Mouse (Mus musculus) intestine, postnatal 0 days (tissue): ENCODE results near the gene Mast1. TPM values are rescaled to one million over a fixed set of nuclear protein-coding genes. Genes with fewer than 3 reads are reported as not detected.

Source experiments
- ATAC-seq: fragments of 200-750 bp; cut with Nextera tagmentation; 2 replicates; pipeline ENCODE4 v1.8.0; 2017; ENCODE audit warnings: mild to moderate bottlenecking, moderate TSS enrichment, moderate library complexity
- H3K27ac ChIP-seq: fragments of 300-500 bp; sonication (generic); 2 replicates; pipeline ENCODE4 v1.5.1; 2014; ENCODE audit warnings: mild to moderate bottlenecking, low read depth, low read length, moderate library complexity
- H3K27me3 ChIP-seq: fragments of 300-500 bp; sonication (generic); replicated peaks from 2 replicates; pipeline ENCODE4 v1.6.1; 2014; ENCODE audit warnings: low read length, mixed read lengths; ENCODE audit not compliant: control insufficient read depth, insufficient read depth
- H3K36me3 ChIP-seq: fragments of 300-500 bp; sonication (generic); 2 replicates; pipeline ENCODE4 v1.6.1; 2014; ENCODE audit warnings: mild to moderate bottlenecking, moderate library complexity; ENCODE audit not compliant: control insufficient read depth, insufficient read depth
- H3K4me1 ChIP-seq: fragments of 300-500 bp; sonication (generic); replicated peaks from 2 replicates; pipeline ENCODE4 v1.6.1; 2014; ENCODE audit warnings: antibody characterized with exemption, low read length, mixed read lengths; ENCODE audit not compliant: control insufficient read depth, insufficient read depth
- H3K4me2 ChIP-seq: fragments of 300-500 bp; sonication (generic); replicated peaks from 2 replicates; pipeline ENCODE4 v1.6.1; 2014; ENCODE audit warnings: low read depth, mild to moderate bottlenecking, moderate library complexity
- H3K4me3 ChIP-seq: fragments of 300-500 bp; sonication (generic); 2 replicates; pipeline ENCODE4 v1.5.1; 2014; ENCODE audit warnings: low read depth, low read length
- H3K9ac ChIP-seq: fragments of 300-500 bp; sonication (generic); 2 replicates; pipeline ENCODE4 v1.6.1; 2014; ENCODE audit warnings: mild to moderate bottlenecking, low read depth, low read length
- H3K9me3 ChIP-seq: fragments of 300-500 bp; sonication (generic); 2 replicates; pipeline ENCODE4 v1.6.1; 2016; ENCODE audit warnings: mixed run types; ENCODE audit not compliant: control insufficient read depth
- CTCF ChIP-seq: sonication (generic); IDR thresholded peaks from 2 replicates; pipeline ENCODE4 v1.5.1; 2016; ENCODE audit warnings: low read depth, mild to moderate bottlenecking, control low read depth, antibody characterized with exemption, moderate library complexity
- WGBS: fragments of 180-500 bp; shearing (Covaris S2); extraction: QIAGEN DNeasy Blood & Tissue Kit; methylation state at CpG from one replicate; pipeline ENCODE4 v1.1.7; 2014; 5-methylcytosine and 5-hydroxymethylcytosine counted together
- polyA plus RNA-seq: library from polyadenylated mRNA; unstranded; fragments of >200 nt; fragmentation: Nextera tagmentation; extraction: Ambion mirVana; gene quantifications from 2 replicates; pipeline ENCODE4 v1.2.1, GENCODE M21; 2015

Gene Mast1
- polyA plus RNA-seq, 1 experiment from 2014 or later = 1.1 TPM

DNA sequence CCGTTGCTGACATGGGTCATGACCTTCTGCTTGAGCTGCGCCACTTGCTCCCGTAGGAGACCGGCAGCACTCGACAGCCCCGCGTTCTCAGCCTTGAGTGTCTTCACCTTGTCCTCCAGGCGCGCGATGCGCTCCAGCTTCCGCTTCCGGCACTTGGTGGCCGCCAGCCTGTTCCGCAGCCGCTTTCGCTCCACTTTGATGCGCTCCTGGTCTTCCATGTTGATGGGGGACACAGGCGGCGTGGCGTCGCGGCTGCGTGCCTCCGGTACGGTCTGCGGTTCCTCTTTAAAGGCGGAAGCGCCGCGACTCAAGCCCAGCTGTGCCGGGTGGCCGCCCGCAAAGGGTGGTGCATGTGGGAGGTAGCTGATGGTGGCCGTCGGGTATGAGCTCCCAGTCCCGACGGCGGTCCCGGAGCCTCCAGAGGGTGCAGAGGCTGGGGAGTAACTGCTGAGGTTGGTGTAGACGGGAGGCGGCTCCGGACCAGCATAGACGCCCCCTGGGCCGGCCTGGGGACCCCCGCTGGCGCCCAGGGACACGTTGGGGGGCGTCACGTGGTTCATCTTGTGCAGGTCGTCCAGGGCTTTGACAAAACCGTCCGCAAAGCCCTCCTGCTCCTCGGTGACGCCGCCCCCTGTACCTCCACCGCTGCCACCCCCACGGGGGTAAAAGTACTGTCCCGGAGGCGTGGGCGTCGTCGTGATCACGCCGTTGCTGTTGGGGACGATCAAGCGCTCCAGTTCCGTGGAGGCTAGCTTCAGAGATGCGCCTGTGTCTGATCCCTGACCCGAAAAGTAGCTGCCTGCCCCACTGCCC is 40.5 kb upstream of the Mast1 start:
- peaks cover 6% of the 10 kb centered on the region for H3K36me3 ChIP-seq
- H3K27ac ChIP-seq = peak overlapping the region; percentile 97
- H3K4me2 ChIP-seq = peak overlapping the region; percentile 96
- H3K4me3 ChIP-seq = peak overlapping the region; percentile 80
- ATAC-seq = no peak
- peaks cover 30% of the 10 kb centered on the region for H3K4me1 ChIP-seq
- WGBS = under 1% methylated on average over 70 of the region's 70 CpGs
- peak; percentile 19; the same call in 1 of the 2 replicates for TF ChIP-seq CTCF
- H3K9me3 ChIP-seq = no peaks in the 10 kb centered on the region
- H3K27me3 ChIP-seq = no peaks in the 10 kb centered on the region
- H3K9ac ChIP-seq = peak overlapping the region; percentile 87

DNA sequence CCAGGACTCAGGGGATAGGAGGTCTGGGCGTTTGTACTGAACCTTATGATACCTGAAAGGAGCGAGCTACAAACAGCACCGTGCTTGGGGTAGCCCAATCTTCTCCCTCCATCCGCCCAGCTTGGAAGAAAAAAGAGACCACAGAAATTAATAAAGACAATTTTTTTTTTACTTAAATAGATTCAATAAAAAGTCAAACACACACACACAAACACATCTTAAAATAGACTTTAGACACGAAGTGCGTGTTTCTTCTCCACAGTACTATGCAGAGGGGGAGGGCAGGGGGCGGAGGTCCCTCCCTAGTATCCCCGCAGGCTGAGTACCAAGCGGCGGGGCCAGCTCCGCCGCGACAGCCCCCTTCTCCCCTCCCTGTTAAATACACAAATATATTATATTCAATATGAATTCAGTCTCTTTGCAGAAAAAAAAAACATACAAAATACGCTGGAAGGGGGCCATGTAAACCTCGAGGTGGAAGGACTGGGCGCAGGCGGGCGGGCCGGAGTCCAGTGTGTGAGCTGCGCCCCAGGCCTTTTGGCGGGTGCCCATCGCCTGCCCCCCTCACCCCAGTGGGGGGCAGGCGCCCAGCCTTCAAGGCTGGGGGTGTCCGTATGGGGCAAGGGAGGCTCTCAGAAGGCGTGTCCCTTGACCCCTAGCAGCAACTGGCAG is 39.7 kb upstream of the Mast1 start:
- no peak for TF ChIP-seq CTCF
- H3K36me3 ChIP-seq = peaks cover 13% of the 10 kb centered on the region
- H3K4me2 ChIP-seq = peak overlapping the region; percentile 96
- no peaks in the 10 kb centered on the region for H3K9me3 ChIP-seq
- H3K9ac ChIP-seq = peak overlapping the region; percentile 87
- peak overlapping the region; percentile 97 for H3K27ac ChIP-seq
- H3K4me3 ChIP-seq = peak overlapping the region; percentile 80
- H3K4me1 ChIP-seq = peaks cover 25% of the 10 kb centered on the region
- no peak for ATAC-seq
- no peaks in the 10 kb centered on the region for H3K27me3 ChIP-seq
- under 1% methylated on average over 25 of the region's 25 CpGs for WGBS

DNA sequence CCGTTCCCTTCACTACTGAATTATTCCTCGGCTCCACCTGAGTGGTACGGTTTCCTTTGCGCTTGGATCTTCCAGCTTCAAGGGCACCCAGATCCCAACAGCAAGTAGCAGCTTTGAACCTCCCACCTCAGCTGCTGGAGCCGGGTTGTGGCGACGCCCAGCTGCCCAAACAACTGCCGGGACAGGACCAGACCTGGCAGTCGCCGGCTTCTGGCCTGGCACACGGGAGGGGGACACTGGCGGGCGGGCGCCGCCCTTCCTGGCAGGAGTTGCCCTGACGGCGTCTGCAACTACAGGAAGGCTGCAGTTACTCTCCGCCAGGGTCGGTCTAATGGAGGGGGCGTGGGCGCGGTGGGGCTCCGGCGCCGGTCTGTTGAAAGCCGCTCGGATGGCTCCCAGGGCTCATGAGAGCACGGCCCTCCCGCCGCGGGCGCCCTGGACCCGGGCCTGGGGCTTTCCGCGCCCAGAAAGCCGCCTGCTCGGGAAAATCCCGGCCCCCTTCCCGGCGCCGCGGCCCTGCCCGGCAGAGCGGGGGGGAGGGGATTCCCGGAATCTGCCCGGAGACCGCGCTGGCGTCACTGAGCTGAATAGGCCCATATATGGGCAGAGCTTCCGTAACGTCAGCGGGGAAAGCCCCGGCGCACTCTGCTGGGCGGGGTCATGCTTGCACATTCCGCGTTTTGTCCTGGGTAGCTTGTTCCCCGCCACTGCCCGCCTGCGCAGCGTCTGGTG is 39.0 kb upstream of the Mast1 start:
- peak; percentile 65 for ATAC-seq
- TF ChIP-seq CTCF = no peak
- Histone ChIP-seq H3K4me1 (peaks cover 18% of the 10 kb centered on the region), H3K27me3 (no peaks in the 10 kb centered on the region), H3K4me2 (peak overlapping the region; percentile 96), H3K27ac (peak overlapping the region; percentile 97), H3K36me3 (peaks cover 20% of the 10 kb centered on the region), H3K9ac (peak overlapping the region; percentile 87), H3K4me3 (peak overlapping the region; percentile 80), H3K9me3 (no peaks in the 10 kb centered on the region)
- 1% methylated on average over 55 of the region's 61 CpGs for WGBS

DNA sequence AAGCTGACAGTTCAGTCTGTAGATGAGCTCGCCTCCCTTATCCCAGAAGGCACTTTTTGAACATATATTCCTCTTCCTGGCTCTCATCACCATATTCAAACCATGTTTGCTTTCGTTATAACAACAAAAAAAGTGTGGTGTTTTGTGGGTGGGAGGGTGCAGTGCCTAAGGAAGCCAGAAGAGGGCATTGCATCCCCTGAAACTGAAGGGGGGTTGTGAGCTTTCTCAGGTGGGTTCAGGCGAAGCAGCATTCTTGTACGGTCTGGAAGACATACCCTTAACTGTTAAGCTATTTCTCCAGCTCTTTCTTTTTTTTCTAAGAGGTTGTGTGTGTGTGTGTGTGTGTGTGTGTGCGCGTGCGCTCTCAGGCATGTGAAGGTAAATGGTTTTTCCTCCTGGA is 38.3 kb upstream of the Mast1 start:
- 37% methylated on average over 7 of the region's 7 CpGs for WGBS
- peak overlapping the region; percentile 96 for H3K4me2 ChIP-seq
- peak overlapping the region; percentile 80 for H3K4me3 ChIP-seq
- no peaks in the 10 kb centered on the region for H3K27me3 ChIP-seq
- ATAC-seq = no peak
- H3K9me3 ChIP-seq = no peaks in the 10 kb centered on the region
- TF ChIP-seq CTCF = peak; percentile 92
- peaks cover 12% of the 10 kb centered on the region; the same call in 1 of the 2 replicates for H3K4me1 ChIP-seq
- peak overlapping the region; percentile 97 for H3K27ac ChIP-seq
- peaks cover 27% of the 10 kb centered on the region for H3K36me3 ChIP-seq
- H3K9ac ChIP-seq = no peak overlapping the region

DNA sequence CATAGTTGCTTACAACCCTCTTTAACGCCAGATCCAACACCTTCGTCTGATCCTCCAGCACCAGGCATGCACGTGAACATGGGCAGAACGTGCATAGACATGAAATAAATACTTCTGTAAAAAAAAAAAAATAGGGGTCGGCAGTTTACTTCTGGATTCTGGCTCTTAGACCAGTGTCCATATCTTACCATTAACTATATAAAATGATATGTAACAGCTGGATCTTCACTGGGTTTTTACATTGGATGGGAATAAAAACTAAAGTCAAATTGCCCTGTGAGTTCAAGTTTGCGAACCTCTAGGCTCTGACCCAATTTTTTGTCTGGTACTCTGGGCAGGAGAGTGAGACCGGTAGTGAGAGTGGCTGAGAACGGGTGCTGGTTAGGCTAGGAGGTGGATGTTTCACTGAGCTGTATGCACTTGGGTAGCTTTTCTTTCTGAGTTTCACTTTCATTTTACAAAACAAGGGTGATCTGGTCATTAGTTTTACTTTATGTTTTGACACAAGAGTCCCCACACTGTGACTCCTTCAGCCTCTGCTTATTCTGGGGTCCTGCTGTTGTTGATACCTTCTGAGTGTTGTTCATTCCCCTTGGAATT is 37.5 kb upstream of the Mast1 start:
- TF ChIP-seq CTCF = no peak
- Histone ChIP-seq H3K36me3 (peaks cover 27% of the 10 kb centered on the region), H3K9me3 (no peaks in the 10 kb centered on the region), H3K4me1 (0 out of 2 replicates have a peak, but pooled peaks cover 8% of the 10 kb centered on the region), H3K9ac (no peak overlapping the region), H3K4me3 (no peak overlapping the region), H3K27ac (no peak overlapping the region), H3K27me3 (no peaks in the 10 kb centered on the region), H3K4me2 (0 out of 2 replicates have a peak overlapping the region, but pooled peaks have one; percentile 96)
- ATAC-seq = no peak
- WGBS = 74% methylated on average over 8 of the region's 8 CpGs
